Mouse (Mus musculus): ENCODE data around the gene Scg3.

GRCm38 (mm10) chr9:75610571-75611493, 73.0 kb downstream of the Scg3 start, which contains the start of gene Tmod2:
- TF ChIP-seq CTCF (conservative IDR thresholded peaks at IDR 0.05; ENCODE audit: insufficient read depth, insufficient read length, low read depth, low read length) (no peak), POLR2A (IDR thresholded peaks at IDR 0.05; ENCODE audit: low read depth, low read length) (no peak)
